Mouse (Mus musculus) liver, embryonic 12.5 days (tissue): ENCODE measurements around the gene Enpp5. TPM values are rescaled to one million over a fixed set of nuclear protein-coding genes. Genes with fewer than 3 reads are reported as not detected.

Experiments
- ATAC-seq: fragments of 200-750 bp; cut with Nextera tagmentation; 2 replicates; pipeline ENCODE4 v1.8.0; 2017; ENCODE audit warnings: moderate number of reproducible peaks, mild to moderate bottlenecking, moderate library complexity
- H3K27ac ChIP-seq: fragments of 300-500 bp; sonication (generic); 2 replicates; pipeline ENCODE4 v1.5.1; 2016; ENCODE audit warnings: mild to moderate bottlenecking
- H3K27me3 ChIP-seq: fragments of 300-500 bp; sonication (generic); replicated peaks from 2 replicates; pipeline ENCODE4 v1.6.1; 2016; ENCODE audit warnings: mild to moderate bottlenecking, moderate library complexity
- H3K36me3 ChIP-seq: fragments of 300-500 bp; sonication (generic); 2 replicates; pipeline ENCODE4 v1.6.1; 2016; ENCODE audit warnings: mild to moderate bottlenecking, moderate library complexity
- H3K4me1 ChIP-seq: fragments of 300-500 bp; sonication (generic); 2 replicates; pipeline ENCODE4 v1.6.1; 2016
- H3K4me2 ChIP-seq: fragments of 300-500 bp; sonication (generic); 2 replicates; pipeline ENCODE4 v1.6.1; 2016; ENCODE audit warnings: mild to moderate bottlenecking, moderate library complexity
- H3K4me3 ChIP-seq: fragments of 300-500 bp; sonication (generic); 2 replicates; pipeline ENCODE4 v1.5.1; 2016; ENCODE audit warnings: mild to moderate bottlenecking, moderate library complexity
- H3K9ac ChIP-seq: fragments of 300-500 bp; sonication (generic); 2 replicates; pipeline ENCODE4 v1.6.1; 2016; ENCODE audit warnings: mild to moderate bottlenecking, moderate library complexity
- H3K9me3 ChIP-seq: fragments of 300-500 bp; sonication (generic); replicated peaks from 2 replicates; pipeline ENCODE4 v1.6.1; 2016; ENCODE audit warnings: mild to moderate bottlenecking, moderate library complexity
- WGBS: fragments of 180-500 bp; shearing (Covaris S2); methylation state at CpG from one replicate; pipeline ENCODE4 v1.1.7; 2016; ENCODE audit not compliant: insufficient replicate concordance; 5-methylcytosine and 5-hydroxymethylcytosine counted together
- polyA plus RNA-seq: library from polyadenylated mRNA; unstranded; fragments of >200 nt; fragmentation: Nextera tagmentation; extraction: Ambion mirVana; gene quantifications from 2 replicates; pipeline ENCODE4 v1.2.1, GENCODE M21; 2016

The Enpp5 gene
- polyA plus RNA-seq, 1 experiment from 2014 or later: 5.0 TPM

- H3K9ac ChIP-seq: no peak overlapping the region
- H3K4me2 ChIP-seq: peak overlapping the region; percentile 38
- H3K27ac ChIP-seq: no peak overlapping the region
- WGBS: 29% methylated on average over 9 of the region's 9 CpGs
- peak overlapping the region; percentile 35 for H3K4me3 ChIP-seq
- no peaks in the 10 kb centered on the region for H3K36me3 ChIP-seq
- no peaks in the 10 kb centered on the region for H3K4me1 ChIP-seq
- ATAC-seq: peak; percentile 40; the same call in 1 of the 2 replicates
- H3K9me3 ChIP-seq: no peaks in the 10 kb centered on the region
- H3K27me3 ChIP-seq: peaks cover 27% of the 10 kb centered on the region
These were observed 55.9 kb downstream of the Enpp5 start for GRCm38 (mm10) chr17:44134545-44134944.

- H3K9me3 ChIP-seq: no peaks in the 10 kb centered on the region
- no peak overlapping the region for H3K27ac ChIP-seq
- ATAC-seq: no peak
- 36% methylated on average over 8 of the region's 8 CpGs for WGBS
- no peak overlapping the region for H3K9ac ChIP-seq
- H3K36me3 ChIP-seq: no peaks in the 10 kb centered on the region
- H3K4me3 ChIP-seq: peak overlapping the region; percentile 35; the same call in 1 of the 2 replicates
- peak overlapping the region; percentile 38 for H3K4me2 ChIP-seq
- H3K27me3 ChIP-seq: peaks cover 27% of the 10 kb centered on the region
- H3K4me1 ChIP-seq: no peaks in the 10 kb centered on the region
These were observed 57.4 kb downstream of the Enpp5 start for GRCm38 (mm10) chr17:44136018-44136417.

Other genes with a start within 250 kb of the Enpp5 start
- 4.8 and 5.1 TPM in 2 replicates for gene Enpp4, start 27.0 kb downstream of the Enpp5 start, polyA plus RNA-seq
- gene Clic5, start 109.8 kb downstream of the Enpp5 start, polyA plus RNA-seq: 0.37 and 0.56 TPM in 2 replicates